Mouse (Mus musculus) lung, embryonic 14.5 days (tissue): ENCODE data around the gene Spata31d1b. TPM values are rescaled to one million over a fixed set of nuclear protein-coding genes. Genes with fewer than 3 reads are reported as not detected.
"Not testable (repeated sequence)": the region's sequence is repeated elsewhere in the genome, so short reads cannot be mapped to it uniquely, and the experiment has no call there.

Source experiments
- ATAC-seq: fragments of 200-750 bp; cut with Nextera tagmentation; 2 replicates; pipeline ENCODE4 v1.8.0; 2017; ENCODE audit warnings: mild to moderate bottlenecking, moderate TSS enrichment, moderate library complexity; ENCODE audit not compliant: insufficient read depth
- DNase-seq: peaks from one replicate; pipeline ENCODE4 v3.0.0-alpha.2; 2015
- H3K27ac ChIP-seq: fragments of 300-500 bp; sonication (generic); 2 replicates; pipeline ENCODE4 v1.5.1; 2014; ENCODE audit warnings: low read depth, mild to moderate bottlenecking, moderate library complexity
- H3K27me3 ChIP-seq: fragments of 300-500 bp; sonication (generic); 2 replicates; pipeline ENCODE4 v1.6.1; 2014; ENCODE audit warnings: low read length, control low read depth; ENCODE audit not compliant: insufficient read depth
- H3K36me3 ChIP-seq: fragments of 300-500 bp; sonication (generic); 2 replicates; pipeline ENCODE4 v1.6.1; 2014; ENCODE audit warnings: control low read depth; ENCODE audit not compliant: insufficient read depth
- H3K4me1 ChIP-seq: fragments of 300-500 bp; sonication (generic); 2 replicates; pipeline ENCODE4 v1.6.1; 2014; ENCODE audit warnings: antibody characterized with exemption, control low read depth; ENCODE audit not compliant: insufficient read depth
- H3K4me2 ChIP-seq: fragments of 300-500 bp; sonication (generic); 2 replicates; pipeline ENCODE4 v1.6.1; 2014; ENCODE audit warnings: mild to moderate bottlenecking
- H3K4me3 ChIP-seq: fragments of 300-500 bp; sonication (generic); 2 replicates; pipeline ENCODE4 v1.5.1; 2014; ENCODE audit warnings: low read depth, low read length
- H3K9ac ChIP-seq: fragments of 300-500 bp; sonication (generic); 2 replicates; pipeline ENCODE4 v1.6.1; 2014
- H3K9me3 ChIP-seq: fragments of 300-500 bp; sonication (generic); 2 replicates; pipeline ENCODE4 v1.6.1; 2016; ENCODE audit warnings: low read depth, low read length, control low read depth
- CTCF ChIP-seq: IDR thresholded peaks from 2 replicates; pipeline ENCODE4 v1.5.1; 2016; ENCODE audit warnings: antibody characterized with exemption, low read depth
- WGBS: fragments of 180-500 bp; shearing (Covaris S2); extraction: QIAGEN DNeasy Blood & Tissue Kit; methylation state at CpG from one replicate; pipeline ENCODE4 v1.1.7; 2014; 5-methylcytosine and 5-hydroxymethylcytosine counted together
- polyA plus RNA-seq: library from polyadenylated mRNA; unstranded; fragments of >200 nt; fragmentation: Nextera tagmentation; extraction: Ambion mirVana; gene quantifications from 2 replicates; pipeline ENCODE4 v1.2.1, GENCODE M21; 2014

Gene Spata31d1b
- polyA plus RNA-seq, 1 experiment from 2014 or later, result not detected

- Histone ChIP-seq H3K9me3 (no peaks in the 10 kb centered on the region), H3K4me2 (no peak within 1 kb of the TSS), H3K4me3 (no peak within 1 kb of the TSS), H3K27me3 (no peaks in the 10 kb centered on the region), H3K4me1 (no peaks in the 10 kb centered on the region), H3K9ac (no peak within 1 kb of the TSS), H3K36me3 (no peaks in the 10 kb centered on the region), H3K27ac (no peak within 1 kb of the TSS)
- no peak for DNase-seq
- ATAC-seq, result no peak
- WGBS, result 71% methylated on average over 3 of the region's 3 CpGs
- no peak for TF ChIP-seq CTCF
Observed at GRCm38 (mm10) chr13:59694008-59694407, 18.1 kb upstream of the Spata31d1b start, which contains the start of gene 4921517D22Rik. Gene 4921517D22Rik (minus strand): TSS chr13:59694108.

- TF ChIP-seq CTCF, result no peak
- ATAC-seq (no peak), DNase-seq (no peak)
- Histone ChIP-seq H3K9ac (no peak overlapping the region), H3K4me1 (no peaks in the 10 kb centered on the region), H3K4me2 (no peak overlapping the region), H3K27me3 (no peaks in the 10 kb centered on the region), H3K9me3 (no peaks in the 10 kb centered on the region), H3K27ac (no peak overlapping the region), H3K4me3 (no peak overlapping the region), H3K36me3 (no peaks in the 10 kb centered on the region)
- WGBS, result 69% methylated on average over 7 of the region's 7 CpGs
Observed at GRCm38 (mm10) chr13:59695781-59696180, 16.3 kb upstream of the Spata31d1b start.

- 89% methylated on average over 8 of the region's 8 CpGs for WGBS
- H3K36me3 ChIP-seq, result no peaks in the 10 kb centered on the region
- no peak overlapping the region for H3K9ac ChIP-seq
- H3K27me3 ChIP-seq, result no peaks in the 10 kb centered on the region
- no peak overlapping the region for H3K4me3 ChIP-seq
- H3K4me1 ChIP-seq, result no peaks in the 10 kb centered on the region
- TF ChIP-seq CTCF, result no peak
- no peaks in the 10 kb centered on the region for H3K9me3 ChIP-seq
- DNase-seq, result no peak
- ATAC-seq, result no peak
- no peak overlapping the region for H3K27ac ChIP-seq
- H3K4me2 ChIP-seq, result no peak overlapping the region
Observed at GRCm38 (mm10) chr13:59699131-59699530, 13.0 kb upstream of the Spata31d1b start.

GRCm38 (mm10) chr13:59700137-59700536 is 11.9 kb upstream of the Spata31d1b start:
- H3K27me3 ChIP-seq, H3K4me3 ChIP-seq, DNase-seq, H3K9me3 ChIP-seq, H3K4me1 ChIP-seq, ATAC-seq, H3K27ac ChIP-seq, H3K36me3 ChIP-seq, H3K9ac ChIP-seq, H3K4me2 ChIP-seq: not testable (repeated sequence)
- 71% methylated on average over 1 of the region's 1 CpGs for WGBS

- Histone ChIP-seq H3K36me3 (no peaks in the 10 kb centered on the region), H3K9me3 (no peaks in the 10 kb centered on the region), H3K4me2 (no peak overlapping the region), H3K4me1 (no peaks in the 10 kb centered on the region), H3K9ac (no peak overlapping the region), H3K27ac (no peak overlapping the region), H3K4me3 (no peak overlapping the region), H3K27me3 (no peaks in the 10 kb centered on the region)
- DNase-seq (no peak), ATAC-seq (no peak)
- WGBS, result 85% methylated on average over 12 of the region's 12 CpGs
- no peak for TF ChIP-seq CTCF
Observed at GRCm38 (mm10) chr13:59703514-59703913, 8.6 kb upstream of the Spata31d1b start.

GRCm38 (mm10) chr13:59704562-59704961 is 7.5 kb upstream of the Spata31d1b start:
- no peaks in the 10 kb centered on the region for H3K36me3 ChIP-seq
- peak; percentile 57 for DNase-seq
- H3K4me3 ChIP-seq, result no peak overlapping the region
- no peaks in the 10 kb centered on the region for H3K9me3 ChIP-seq
- TF ChIP-seq CTCF, result peak; percentile 60
- no peaks in the 10 kb centered on the region for H3K4me1 ChIP-seq
- no peaks in the 10 kb centered on the region for H3K27me3 ChIP-seq
- no peak overlapping the region; the same call in 1 of the 2 replicates for H3K4me2 ChIP-seq
- WGBS, result 35% methylated on average over 12 of the region's 12 CpGs
- H3K9ac ChIP-seq, result no peak overlapping the region
- no peak overlapping the region for H3K27ac ChIP-seq
- ATAC-seq, result peak; percentile 58; the same call in 1 of the 2 replicates

GRCm38 (mm10) chr13:59710230-59710629 is 1.9 kb upstream of the Spata31d1b start, which contains the start of gene Spata31d1a:
Gene Spata31d1a (minus strand): TSS chr13:59710330.
- no peak within 1 kb of the TSS for H3K27ac ChIP-seq
- no peaks in the 10 kb centered on the region for H3K27me3 ChIP-seq
- no peak within 1 kb of the TSS for H3K4me2 ChIP-seq
- ATAC-seq (no peak), DNase-seq (no peak)
- no peak for TF ChIP-seq CTCF
- H3K4me1 ChIP-seq, result no peaks in the 10 kb centered on the region
- WGBS, result 88% methylated on average over 15 of the region's 15 CpGs
- no peaks in the 10 kb centered on the region for H3K9me3 ChIP-seq
- no peaks in the 10 kb centered on the region for H3K36me3 ChIP-seq
- H3K9ac ChIP-seq, result no peak within 1 kb of the TSS
- no peak within 1 kb of the TSS for H3K4me3 ChIP-seq

- 31% methylated on average over 3 of the region's 3 CpGs for WGBS
- no peak for ATAC-seq
- TF ChIP-seq CTCF, result no peak
- Histone ChIP-seq H3K9ac (no peak overlapping the region), H3K4me2 (no peak overlapping the region), H3K4me1 (no peaks in the 10 kb centered on the region), H3K9me3 (no peaks in the 10 kb centered on the region), H3K36me3 (no peaks in the 10 kb centered on the region), H3K27ac (no peak overlapping the region), H3K4me3 (no peak overlapping the region), H3K27me3 (no peaks in the 10 kb centered on the region)
- DNase-seq, result no peak
Observed at GRCm38 (mm10) chr13:59713710-59714109, 1.6 kb downstream of the Spata31d1b start.

- H3K9me3 ChIP-seq, H3K4me2 ChIP-seq, H3K36me3 ChIP-seq, H3K27ac ChIP-seq, H3K27me3 ChIP-seq, H3K4me1 ChIP-seq, H3K4me3 ChIP-seq, H3K9ac ChIP-seq: not testable (repeated sequence)
- ATAC-seq (peak; percentile 44; the same call in 1 of the 2 replicates), DNase-seq (peak; percentile 33)
- 37% methylated on average over 6 of the region's 6 CpGs for WGBS
Observed at GRCm38 (mm10) chr13:59718857-59719440, 6.9 kb downstream of the Spata31d1b start.
